Mouse (Mus musculus) liver, postnatal 0 days (tissue): ENCODE data around the gene Adamts9. TPM values are rescaled to one million over a fixed set of nuclear protein-coding genes. Genes with fewer than 3 reads are reported as not detected.

Source experiments
- ATAC-seq: fragments of 200-750 bp; cut with Nextera tagmentation; 2 replicates; pipeline ENCODE4 v1.8.0; 2017; ENCODE audit warnings: mild to moderate bottlenecking, moderate library complexity
- DNase-seq: peaks from one replicate; pipeline ENCODE4 v3.0.0-alpha.2; 2016
- H3K27ac ChIP-seq: fragments of 300-500 bp; sonication (generic); 2 replicates; pipeline ENCODE4 v1.5.1; 2014; ENCODE audit warnings: antibody characterized with exemption, moderate library complexity, mild to moderate bottlenecking, low read depth
- H3K27me3 ChIP-seq: fragments of 300-500 bp; sonication (generic); 2 replicates; pipeline ENCODE4 v1.6.1; 2014; ENCODE audit warnings: low read length, control low read depth, mixed read lengths; ENCODE audit not compliant: insufficient read depth
- H3K36me3 ChIP-seq: fragments of 300-500 bp; sonication (generic); replicated peaks from 2 replicates; pipeline ENCODE4 v1.6.1; 2014; ENCODE audit warnings: mild to moderate bottlenecking, control low read depth, low read length, moderate library complexity, mixed read lengths; ENCODE audit not compliant: insufficient read depth
- H3K4me1 ChIP-seq: fragments of 300-500 bp; sonication (generic); 2 replicates; pipeline ENCODE4 v1.6.1; 2014; ENCODE audit warnings: antibody characterized with exemption, mild to moderate bottlenecking, control low read depth; ENCODE audit not compliant: insufficient read depth
- H3K4me2 ChIP-seq: fragments of 300-500 bp; sonication (generic); 2 replicates; pipeline ENCODE4 v1.6.1; 2014; ENCODE audit warnings: low read depth, mild to moderate bottlenecking, low read length, moderate library complexity, mixed read lengths
- H3K4me3 ChIP-seq: fragments of 300-500 bp; sonication (generic); 2 replicates; pipeline ENCODE4 v1.5.1; 2014; ENCODE audit warnings: low read depth, low read length
- H3K9ac ChIP-seq: fragments of 300-500 bp; sonication (generic); replicated peaks from 2 replicates; pipeline ENCODE4 v1.6.1; 2014; ENCODE audit warnings: mild to moderate bottlenecking, moderate library complexity
- H3K9me3 ChIP-seq: fragments of 300-500 bp; sonication (generic); 2 replicates; pipeline ENCODE4 v1.6.1; 2016; ENCODE audit warnings: mild to moderate bottlenecking, control low read depth, low read length, mixed read lengths
- CTCF ChIP-seq: sonication (generic); IDR thresholded peaks from 2 replicates; pipeline ENCODE4 v1.5.1; 2016; ENCODE audit warnings: antibody characterized with exemption, low read depth
- EP300 ChIP-seq: IDR thresholded peaks from 2 replicates; pipeline ENCODE4 v1.6.1; 2016; ENCODE audit warnings: antibody characterized with exemption, low read depth, mild to moderate bottlenecking
- WGBS: fragments of 180-500 bp; shearing (Covaris S2); extraction: QIAGEN DNeasy Blood & Tissue Kit; methylation state at CpG from one replicate; pipeline ENCODE4 v1.1.7; 2014; ENCODE audit not compliant: insufficient replicate concordance; 5-methylcytosine and 5-hydroxymethylcytosine counted together
- polyA plus RNA-seq: library from polyadenylated mRNA; unstranded; fragments of >200 nt; fragmentation: Nextera tagmentation; extraction: Ambion mirVana; gene quantifications from 2 replicates; pipeline ENCODE4 v1.2.1, GENCODE M21; 2015

The Adamts9 gene
- polyA plus RNA-seq, 1 experiment from 2014 or later: 0.96 TPM

GRCm38 (mm10) chr6:92749420-92749819, 193.9 kb downstream of the Adamts9 start:
- 61% methylated on average over 4 of the region's 4 CpGs for WGBS
- no peak for TF ChIP-seq EP300
- TF ChIP-seq CTCF: no peak
- no peak overlapping the region for H3K4me2 ChIP-seq
- no peaks in the 10 kb centered on the region for H3K9me3 ChIP-seq
- H3K4me3 ChIP-seq: no peak overlapping the region
- DNase-seq (no peak), ATAC-seq (no peak)
- H3K4me1 ChIP-seq: no peaks in the 10 kb centered on the region
- no peaks in the 10 kb centered on the region for H3K27me3 ChIP-seq
- H3K27ac ChIP-seq: no peak overlapping the region
- H3K9ac ChIP-seq: no peak overlapping the region
- H3K36me3 ChIP-seq: no peaks in the 10 kb centered on the region

- H3K9me3 ChIP-seq: no peaks in the 10 kb centered on the region
- no peak overlapping the region for H3K9ac ChIP-seq
- TF ChIP-seq EP300 (no peak), CTCF (peak; percentile 34; the same call in 1 of the 2 replicates)
- no peaks in the 10 kb centered on the region for H3K4me1 ChIP-seq
- H3K27me3 ChIP-seq: no peaks in the 10 kb centered on the region
- no peak overlapping the region for H3K4me2 ChIP-seq
- H3K4me3 ChIP-seq: no peak overlapping the region
- H3K27ac ChIP-seq: no peak overlapping the region
- 18% methylated on average over 11 of the region's 11 CpGs for WGBS
- DNase-seq (no peak), ATAC-seq (no peak)
- H3K36me3 ChIP-seq: no peaks in the 10 kb centered on the region
Observed at GRCm38 (mm10) chr6:92743605-92744004, 199.7 kb downstream of the Adamts9 start.

GRCm38 (mm10) chr6:92737116-92737515, 206.2 kb downstream of the Adamts9 start:
- Histone ChIP-seq H3K9me3 (no peaks in the 10 kb centered on the region), H3K27me3 (no peaks in the 10 kb centered on the region), H3K4me3 (no peak overlapping the region), H3K36me3 (no peaks in the 10 kb centered on the region), H3K27ac (no peak overlapping the region), H3K4me1 (no peaks in the 10 kb centered on the region), H3K4me2 (no peak overlapping the region), H3K9ac (no peak overlapping the region)
- WGBS: 71% methylated on average over 1 of the region's 1 CpGs
- no peak for DNase-seq
- no peak for ATAC-seq
- no peak for TF ChIP-seq CTCF
- no peak for TF ChIP-seq EP300

- no peaks in the 10 kb centered on the region for H3K4me1 ChIP-seq
Observed at GRCm38 (mm10) chr6:92733651-92734050, 209.6 kb downstream of the Adamts9 start.

GRCm38 (mm10) chr6:92728514-92728913, 214.8 kb downstream of the Adamts9 start:
- Histone ChIP-seq H3K4me2 (no peak overlapping the region), H3K9ac (no peak overlapping the region), H3K36me3 (no peaks in the 10 kb centered on the region), H3K4me3 (no peak overlapping the region), H3K27ac (no peak overlapping the region), H3K9me3 (no peaks in the 10 kb centered on the region), H3K4me1 (no peaks in the 10 kb centered on the region), H3K27me3 (no peaks in the 10 kb centered on the region)
- ATAC-seq (no peak), DNase-seq (no peak)
- TF ChIP-seq EP300: no peak
- TF ChIP-seq CTCF: no peak
- 40% methylated on average over 7 of the region's 7 CpGs for WGBS

More at GRCm38 (mm10) chr6:92733651-92734050, 209.6 kb downstream of the Adamts9 start:
- Histone ChIP-seq H3K9ac (no peak overlapping the region), H3K27ac (no peak overlapping the region), H3K9me3 (no peaks in the 10 kb centered on the region), H3K36me3 (no peaks in the 10 kb centered on the region), H3K27me3 (no peaks in the 10 kb centered on the region), H3K4me2 (no peak overlapping the region), H3K4me3 (no peak overlapping the region)
- no peak for ATAC-seq
- no peak for TF ChIP-seq CTCF
- TF ChIP-seq EP300: no peak
- DNase-seq: no peak

- H3K4me3 ChIP-seq: no peak overlapping the region
- 8% methylated on average over 10 of the region's 10 CpGs for WGBS
- H3K9me3 ChIP-seq: no peaks in the 10 kb centered on the region
- no peak for ATAC-seq
- no peak overlapping the region for H3K4me2 ChIP-seq
- H3K9ac ChIP-seq: no peak overlapping the region
- no peaks in the 10 kb centered on the region for H3K27me3 ChIP-seq
- no peaks in the 10 kb centered on the region for H3K4me1 ChIP-seq
- TF ChIP-seq EP300 (no peak), CTCF (peak; percentile 84)
- no peak overlapping the region for H3K27ac ChIP-seq
- H3K36me3 ChIP-seq: no peaks in the 10 kb centered on the region
- peak; percentile 75 for DNase-seq
Observed at GRCm38 (mm10) chr6:92728084-92728483, 215.2 kb downstream of the Adamts9 start.
